Mouse (Mus musculus) left cerebral cortex, adult 8-10 months (tissue): Measurements from ENCODE around the gene Rpl23. TPM values are rescaled to one million over a fixed set of nuclear protein-coding genes. Genes with fewer than 3 reads are reported as not detected.
A peak's percentile ranks its signal among the peaks of the same experiment; 100 is the strongest.

Experiments used
- DNase-seq, 2 experiments: peaks; one replicate each; pipeline ENCODE4 v3.0.0; 2022; ENCODE audit warnings: low spot score in 2 of 2
- total RNA-seq, 4 experiments: library from RNA; stranded (reverse); gene quantifications; 2 replicates each; pipeline ENCODE4 v1.2.4; 2022

Rpl23 gene
- 100 to 1,000 TPM; 331 to 461 (median 392) TPM for total RNA-seq

DNA sequence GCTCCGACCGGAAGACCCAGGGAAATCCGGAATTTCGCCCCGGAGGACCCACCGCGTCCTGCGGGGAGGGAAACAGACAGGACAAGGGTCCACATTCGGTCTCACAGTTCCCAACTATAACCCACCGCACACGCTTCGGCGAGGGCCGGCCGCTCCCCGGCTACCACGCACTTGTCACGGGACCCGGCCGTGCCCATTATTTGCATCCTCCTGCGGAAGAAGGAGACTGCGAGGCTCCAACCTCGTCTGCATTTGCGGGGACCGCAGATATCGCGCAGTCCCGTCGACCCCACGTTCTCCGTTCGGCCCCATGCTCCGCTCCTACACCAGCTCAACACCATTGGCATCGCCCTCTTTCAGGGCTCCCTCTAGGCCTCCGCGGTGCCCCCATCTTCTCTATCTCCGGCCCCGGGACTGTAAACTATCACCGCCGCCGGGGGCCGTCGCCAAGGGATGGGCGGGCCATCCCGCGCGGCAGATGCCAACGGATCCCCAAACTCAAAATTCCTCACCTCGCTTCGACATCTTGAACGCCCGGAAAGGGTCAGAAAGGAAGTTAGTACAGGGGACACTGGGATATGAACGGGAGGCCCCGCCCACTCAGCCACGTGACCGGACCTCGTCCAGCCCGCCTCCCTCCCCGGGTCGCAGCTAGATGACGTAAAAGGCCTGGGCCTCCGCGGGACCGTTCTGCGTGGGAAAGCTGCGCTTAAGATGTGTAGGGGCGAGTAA is at the start of gene Rpl23:
Gene Rpl23 (minus strand): TSS at position 606 of the 732 bp plus-strand sequence.
- DNase-seq = peak; percentile 98 to 99

DNA sequence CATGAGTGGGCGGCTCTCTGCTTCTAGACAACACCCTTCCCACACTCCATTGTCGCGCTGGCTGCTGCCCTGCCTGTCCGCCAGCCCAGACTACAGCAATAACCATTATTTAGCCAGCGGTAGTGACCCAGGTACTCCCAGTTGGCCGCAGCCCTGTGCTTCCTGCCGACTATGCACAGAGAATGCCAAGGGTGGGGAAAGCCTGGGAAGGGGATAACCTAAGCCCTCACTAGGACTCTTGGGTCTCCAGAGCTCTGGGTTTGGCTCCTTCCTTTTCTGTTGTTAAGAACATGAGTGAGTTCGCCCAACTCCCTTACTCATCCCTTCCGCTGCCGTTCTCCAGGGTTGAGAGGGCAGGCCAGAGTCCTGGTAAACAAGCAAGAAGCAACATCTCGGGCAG is 49.8 kb upstream of the Rpl23 start:
- no peak for DNase-seq

DNA sequence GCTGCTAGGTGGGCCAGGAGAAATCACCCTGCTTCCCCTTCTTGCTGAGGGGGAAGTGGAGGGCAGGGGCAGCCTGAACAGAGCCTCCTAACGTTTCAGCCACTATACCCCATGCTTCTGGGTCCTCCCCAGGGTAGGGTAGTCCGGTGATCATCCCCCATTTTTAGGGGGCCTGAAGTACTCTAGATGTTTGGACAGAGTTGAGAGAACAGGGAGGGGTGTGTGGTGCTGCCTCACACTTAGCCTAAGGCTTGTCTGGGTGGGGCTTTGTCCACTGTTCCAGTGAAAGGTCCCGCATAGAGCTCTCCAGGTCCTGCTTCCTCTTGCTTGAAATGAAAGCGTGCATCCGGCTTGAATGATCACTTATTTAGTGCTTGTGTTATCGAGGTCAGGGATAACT is 48.3 kb upstream of the Rpl23 start:
- DNase-seq = no peak

DNA sequence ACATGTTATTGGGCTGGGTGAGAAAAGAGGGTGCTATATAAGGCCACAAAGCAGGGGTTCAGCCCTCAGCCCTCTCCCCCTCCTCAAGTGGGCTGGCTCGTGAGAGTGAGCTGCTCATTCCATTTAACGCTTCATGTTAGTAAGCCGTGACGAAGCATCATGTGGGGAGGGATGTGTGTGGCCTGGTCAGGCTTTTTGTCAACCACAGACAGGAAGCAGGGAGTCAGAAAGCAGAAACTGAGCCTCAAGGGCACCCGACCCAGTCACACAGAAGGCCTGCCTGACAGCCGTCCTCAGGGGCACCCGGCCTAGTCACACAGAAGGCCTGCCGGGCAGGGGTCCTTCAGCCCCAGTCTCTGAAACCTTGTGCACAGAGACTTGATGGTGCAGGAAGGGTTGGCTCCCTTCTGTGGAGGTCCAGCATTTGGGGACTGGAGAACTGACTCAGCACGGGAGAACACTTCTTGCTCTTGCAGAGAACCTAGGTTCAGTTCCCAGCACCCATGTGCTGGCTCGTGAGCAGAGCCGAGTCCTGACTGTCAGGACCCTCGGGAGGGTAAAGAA is 47.8 kb upstream of the Rpl23 start:
- no peak for DNase-seq

DNA sequence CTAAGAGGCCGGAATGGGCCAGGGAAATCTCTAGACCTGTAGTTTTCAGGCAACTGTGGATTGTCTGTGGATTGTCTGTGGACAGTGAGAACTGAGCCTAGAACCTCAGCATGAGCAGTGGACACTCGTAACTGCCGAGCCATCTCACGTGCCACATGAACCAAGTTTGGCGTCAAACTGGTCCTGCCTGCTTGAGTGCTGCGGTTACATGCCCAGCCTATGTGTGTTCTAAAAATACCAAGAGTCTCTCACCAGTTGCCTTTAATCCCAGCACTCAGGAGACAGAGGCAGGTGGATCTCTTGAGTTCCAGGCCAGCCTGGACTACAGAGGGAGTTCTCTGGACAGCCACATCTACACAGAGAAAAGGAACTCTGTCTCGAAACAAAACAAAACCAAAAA is 47.1 kb upstream of the Rpl23 start:
- DNase-seq = no peak

DNA sequence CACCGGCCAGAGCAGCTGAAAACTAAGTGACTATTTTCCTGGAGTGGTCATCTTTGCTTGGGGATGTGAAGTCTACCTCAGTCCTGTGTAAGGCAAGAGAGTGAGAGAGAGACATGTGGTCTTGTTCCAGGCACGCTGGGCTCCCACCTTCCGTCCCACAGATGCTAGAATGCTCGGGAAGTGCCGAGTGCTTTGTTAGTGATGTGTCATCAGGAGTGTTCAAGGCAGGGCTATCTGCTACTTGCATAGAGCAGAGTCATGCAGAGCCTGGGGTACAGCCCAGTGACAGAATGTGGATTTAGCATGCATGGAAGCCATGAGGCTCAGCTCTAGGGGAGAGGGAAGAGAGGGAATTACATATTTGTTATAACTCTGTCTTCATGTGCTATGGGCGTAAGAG is 45.4 kb upstream of the Rpl23 start:
- DNase-seq = no peak

DNA sequence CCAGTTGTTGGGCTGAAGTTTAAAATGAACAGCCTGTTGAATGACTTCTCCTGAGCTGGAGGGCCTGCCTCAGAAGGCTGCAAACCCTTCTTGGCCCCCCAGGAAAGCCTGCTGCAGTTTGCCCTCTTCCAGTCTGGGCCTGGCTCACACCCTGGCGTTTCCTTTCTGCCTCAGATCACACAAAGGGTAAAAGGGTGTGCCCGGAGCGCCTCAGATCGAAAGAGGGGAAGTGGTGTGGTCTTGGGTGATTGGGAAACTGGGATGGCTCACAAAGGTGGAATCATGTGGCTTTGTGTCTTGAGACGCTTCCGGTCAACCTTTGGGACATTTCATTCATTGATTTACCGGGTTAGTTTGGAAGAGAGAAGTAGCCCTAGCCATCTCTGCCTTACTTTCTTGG is 44.2 kb upstream of the Rpl23 start:
- no peak for DNase-seq

DNA sequence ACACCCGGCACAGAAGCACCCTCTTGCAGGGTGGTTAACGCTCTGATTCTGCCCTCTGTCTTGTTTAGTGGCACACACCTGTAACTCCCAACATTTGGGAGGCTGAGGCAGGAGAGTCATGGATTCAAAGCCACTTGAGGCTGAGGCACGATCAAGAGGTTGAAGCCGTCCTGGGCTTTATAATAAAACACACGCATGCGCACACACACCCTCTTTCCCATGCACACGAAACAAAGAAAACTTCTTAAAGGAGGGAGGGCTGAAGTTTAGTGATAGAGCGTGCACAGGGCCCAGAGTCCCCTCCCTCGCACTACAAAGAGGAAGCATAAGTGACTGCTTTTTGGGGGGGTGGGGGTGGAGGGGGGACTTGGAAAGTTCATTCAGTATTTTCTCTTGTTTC is 43.7 kb upstream of the Rpl23 start:
- no peak for DNase-seq

DNA sequence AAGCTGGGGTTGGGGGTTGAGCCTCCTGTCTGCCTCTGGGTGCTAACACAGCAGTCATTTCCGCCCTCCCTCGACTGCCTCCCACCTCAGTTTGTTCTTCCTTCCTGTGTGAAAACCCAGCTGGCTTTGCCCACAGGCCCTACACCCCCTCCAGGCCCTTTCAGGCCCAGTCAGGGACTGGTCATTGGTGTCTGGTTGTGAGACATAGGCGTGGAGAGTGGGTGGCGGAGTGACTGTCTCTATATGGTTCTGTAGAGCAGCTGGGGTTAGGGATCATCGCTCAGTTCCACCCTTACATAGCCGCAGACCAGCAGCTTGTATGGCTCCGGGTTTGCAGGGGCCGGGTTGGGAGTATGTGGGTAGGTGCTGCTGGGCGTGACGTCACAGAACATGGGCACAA is 43.1 kb upstream of the Rpl23 start:
- DNase-seq = no peak

DNA sequence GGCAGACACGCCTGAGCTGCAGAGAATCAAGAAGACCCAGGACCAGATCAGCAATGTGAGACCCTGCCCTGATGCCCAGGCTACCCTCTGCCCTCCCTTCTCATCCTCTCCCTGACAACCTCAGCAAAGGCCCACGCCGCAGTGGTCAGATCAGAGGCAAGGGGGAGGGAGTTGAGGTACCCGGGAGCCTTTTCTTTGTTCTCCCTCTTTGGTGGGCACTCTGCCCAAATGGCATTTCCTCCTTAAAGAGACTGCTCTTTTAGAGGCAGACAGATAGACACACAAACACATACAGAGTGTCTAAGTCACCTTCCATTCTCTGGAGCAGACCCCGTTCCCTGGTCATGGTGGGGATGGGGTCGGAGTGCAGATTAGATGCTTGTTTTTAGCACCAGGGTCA is 42.7 kb upstream of the Rpl23 start:
- DNase-seq = no peak

DNA sequence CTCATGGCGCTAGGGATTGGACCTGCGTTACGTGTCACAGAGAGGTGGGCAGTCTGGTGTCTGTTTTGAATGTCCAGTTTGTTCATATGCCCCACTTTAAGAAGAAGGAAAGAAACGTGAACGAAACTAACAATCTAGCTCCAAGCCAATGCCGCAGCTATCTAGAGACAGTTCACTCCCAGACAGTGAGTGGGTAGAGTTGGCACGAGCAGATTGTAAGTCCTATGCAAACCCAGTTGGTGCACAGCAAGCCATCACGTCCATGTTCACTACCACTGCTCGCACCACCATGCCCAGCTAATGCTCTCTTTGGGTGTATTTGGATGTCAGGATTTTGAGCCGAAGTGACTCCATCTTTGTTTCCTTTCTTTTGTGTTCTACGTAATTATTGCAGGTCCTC is 41.9 kb upstream of the Rpl23 start:
- DNase-seq = no peak

DNA sequence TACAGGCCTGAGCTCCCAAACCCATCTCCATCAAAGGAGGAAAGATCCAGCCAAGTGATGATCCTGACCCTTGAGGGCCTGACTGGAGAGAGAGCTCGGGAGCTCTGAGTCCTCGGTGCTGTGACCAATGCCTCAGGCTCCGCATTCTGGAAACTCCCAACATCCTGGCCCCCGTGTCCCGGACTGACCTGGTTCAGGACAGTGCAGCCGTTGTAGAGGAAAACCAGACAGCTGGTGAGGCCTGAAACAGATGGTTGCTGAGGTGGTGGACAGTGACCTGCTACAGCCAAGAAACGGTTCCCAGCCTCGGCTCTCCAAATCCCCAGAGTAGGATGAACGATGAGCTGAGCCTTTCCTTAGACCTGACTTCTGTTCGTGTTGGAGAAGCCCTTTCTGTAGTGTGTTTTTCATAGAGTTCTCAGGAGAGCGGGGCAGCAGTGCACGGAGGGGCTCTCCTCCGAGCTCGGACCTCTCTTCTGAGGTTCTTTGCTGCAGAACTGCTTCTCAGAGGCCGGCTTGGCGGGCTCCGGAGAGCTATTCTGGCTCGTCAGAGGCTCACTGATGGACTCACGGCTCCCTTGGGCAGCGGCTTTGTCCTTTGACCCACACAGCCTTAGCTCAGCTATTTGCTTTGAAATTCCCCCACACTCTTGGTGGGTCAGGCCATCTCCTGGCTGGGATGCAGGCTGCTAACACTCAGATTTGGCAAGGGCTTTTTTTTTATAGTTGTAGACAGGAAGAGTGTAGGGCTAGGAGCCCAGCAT is 40.8 kb upstream of the Rpl23 start:
- no peak for DNase-seq

DNA sequence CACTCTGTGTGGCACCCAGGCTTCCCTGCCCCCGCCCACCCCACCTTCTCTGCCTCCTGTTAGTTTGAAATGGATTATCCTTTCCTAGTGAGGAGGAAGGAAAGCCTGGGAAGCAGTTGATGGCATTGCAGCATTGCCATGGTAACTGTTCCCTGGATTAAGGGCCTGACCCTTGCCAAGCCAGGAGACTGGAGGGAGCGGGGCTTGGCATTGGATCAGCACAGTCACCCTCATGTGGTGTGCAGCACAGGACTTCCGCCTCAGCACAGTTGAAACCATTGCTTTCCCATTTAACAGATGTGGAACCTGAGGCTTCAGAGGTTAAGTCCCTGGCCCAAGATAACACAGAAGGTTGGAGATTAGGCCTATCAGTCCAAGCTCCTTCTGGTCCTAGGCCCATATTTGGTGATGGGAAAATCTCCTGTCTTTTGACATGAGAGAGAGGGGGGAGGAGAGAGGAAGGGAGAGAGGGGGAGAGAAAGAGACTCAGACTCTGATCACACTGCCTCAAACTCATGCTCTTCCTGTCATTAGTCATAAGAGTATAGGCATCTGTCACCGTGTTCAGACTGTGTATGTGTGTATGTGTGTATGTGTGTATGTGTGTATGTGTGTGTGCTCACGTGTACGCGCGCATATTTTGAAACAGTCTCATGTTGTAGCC is 39.3 kb upstream of the Rpl23 start:
- no peak for DNase-seq

DNA sequence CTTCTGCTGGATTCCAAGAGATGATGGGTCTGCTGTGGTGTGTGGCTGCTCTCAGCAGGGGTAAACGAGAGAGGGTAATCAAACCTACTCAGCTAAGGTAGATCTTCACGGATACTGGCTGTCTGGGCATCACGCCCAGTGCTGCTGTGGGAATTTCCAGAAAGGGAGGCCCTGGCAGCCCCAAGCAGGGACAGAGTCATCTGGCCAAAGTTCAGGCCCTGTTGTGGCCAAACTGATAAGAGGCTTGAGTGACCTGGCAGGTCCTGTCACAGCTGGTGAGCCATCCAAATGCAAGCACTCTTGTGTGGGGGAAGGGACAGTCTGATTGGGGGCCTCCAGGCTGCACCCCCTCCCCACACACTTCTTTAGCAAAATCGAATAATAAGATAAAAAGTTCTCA is 38.6 kb upstream of the Rpl23 start:
- no peak for DNase-seq

DNA sequence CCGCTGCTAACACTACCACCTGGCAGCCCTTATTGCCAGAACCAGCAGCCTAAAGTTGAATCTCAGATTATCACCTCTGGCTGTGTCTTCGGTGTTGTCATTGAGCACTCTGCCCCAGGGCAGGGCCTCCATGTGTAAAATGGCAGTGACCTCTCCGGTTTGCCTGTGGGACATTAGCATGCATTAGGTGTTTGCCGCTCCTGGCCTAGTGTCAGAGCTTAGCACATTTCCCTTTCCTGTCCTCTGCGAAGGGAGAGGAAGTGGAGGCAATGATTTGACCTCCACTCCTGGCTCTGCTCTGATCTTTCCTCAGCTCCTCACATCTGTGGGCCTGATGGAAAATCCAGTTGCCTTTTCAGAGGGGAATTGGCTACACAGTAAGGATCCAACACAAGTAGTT is 37.7 kb upstream of the Rpl23 start:
- DNase-seq = no peak

DNA sequence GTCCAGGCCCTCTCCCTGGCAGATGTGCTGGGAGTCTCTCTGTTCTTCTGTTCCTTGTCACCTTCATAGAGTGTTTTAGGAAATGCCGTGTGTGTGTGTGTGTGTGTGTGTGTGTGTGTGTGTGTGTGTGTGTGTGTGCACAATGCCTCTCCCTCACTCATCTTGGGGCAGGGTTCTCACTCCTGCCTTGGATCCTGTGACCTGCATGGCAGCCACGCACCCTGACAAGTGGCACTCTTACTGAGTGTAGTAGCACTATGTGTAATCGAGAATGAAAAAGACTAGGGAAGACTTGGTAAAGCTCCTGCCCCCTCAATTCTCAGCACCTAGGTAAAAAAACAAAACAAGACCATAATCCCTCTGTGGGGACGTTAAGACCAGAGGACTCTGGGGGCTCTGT is 36.9 kb upstream of the Rpl23 start:
- no peak for DNase-seq

DNA sequence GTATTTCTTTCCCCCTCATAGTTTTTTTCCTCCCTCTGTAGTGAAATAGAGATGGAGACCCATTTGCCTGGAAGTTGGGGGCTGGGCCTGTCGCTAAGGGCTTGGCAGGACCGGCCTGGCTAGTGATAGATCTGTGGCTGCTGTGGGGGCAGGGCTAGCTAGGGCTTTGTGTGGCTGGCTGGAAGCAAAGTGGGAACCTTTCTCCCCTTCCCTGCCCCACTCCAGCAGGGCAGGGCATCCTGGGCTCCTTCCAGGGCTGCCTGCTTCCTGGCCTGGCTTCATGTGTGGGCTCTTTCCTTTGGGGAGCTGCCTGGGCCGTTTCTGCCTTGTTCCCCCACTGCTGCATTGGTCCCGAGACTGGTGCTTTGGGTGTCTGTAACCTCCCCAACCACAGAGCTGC is 36.3 kb upstream of the Rpl23 start:
- no peak for DNase-seq

DNA sequence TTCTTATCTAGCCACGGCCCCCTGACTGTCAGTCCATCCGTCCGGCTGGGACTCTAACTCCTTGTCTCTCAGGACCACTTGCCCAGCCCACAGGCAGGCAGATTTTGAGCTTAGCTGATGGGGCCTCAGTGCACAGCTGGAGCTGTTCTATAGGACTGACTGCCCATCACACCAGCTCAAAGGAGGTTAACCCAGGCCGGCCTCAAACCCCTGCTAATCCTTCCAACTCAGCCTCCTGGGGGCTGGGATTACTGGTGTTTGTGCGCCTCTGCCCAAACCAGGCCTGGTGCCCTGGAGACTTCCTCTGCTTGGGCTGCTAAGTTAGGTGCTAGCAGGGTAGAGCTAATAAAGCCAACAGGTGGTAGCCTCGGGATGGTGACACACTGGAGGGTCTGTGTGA is 35.8 kb upstream of the Rpl23 start:
- no peak for DNase-seq

DNA sequence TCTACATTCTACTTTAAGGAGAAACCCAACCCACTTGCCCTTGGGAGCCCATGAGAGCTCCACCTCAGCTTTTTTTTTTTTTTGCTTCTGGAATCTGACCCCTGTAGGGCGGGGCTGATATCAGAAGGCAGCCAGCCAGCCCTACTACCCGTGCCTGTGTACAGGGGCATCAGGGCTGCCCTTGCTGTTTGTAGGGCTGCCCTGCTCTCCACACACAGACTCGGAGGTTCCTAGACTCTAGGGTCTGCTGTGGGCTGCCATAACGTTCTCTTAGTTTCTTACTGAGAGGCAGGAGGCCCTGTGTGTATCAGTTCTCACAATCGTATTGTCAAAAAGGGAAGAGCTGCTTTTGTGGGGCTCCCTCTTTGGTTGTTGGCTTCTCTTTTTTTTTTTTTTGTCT is 35.1 kb upstream of the Rpl23 start:
- no peak for DNase-seq

DNA sequence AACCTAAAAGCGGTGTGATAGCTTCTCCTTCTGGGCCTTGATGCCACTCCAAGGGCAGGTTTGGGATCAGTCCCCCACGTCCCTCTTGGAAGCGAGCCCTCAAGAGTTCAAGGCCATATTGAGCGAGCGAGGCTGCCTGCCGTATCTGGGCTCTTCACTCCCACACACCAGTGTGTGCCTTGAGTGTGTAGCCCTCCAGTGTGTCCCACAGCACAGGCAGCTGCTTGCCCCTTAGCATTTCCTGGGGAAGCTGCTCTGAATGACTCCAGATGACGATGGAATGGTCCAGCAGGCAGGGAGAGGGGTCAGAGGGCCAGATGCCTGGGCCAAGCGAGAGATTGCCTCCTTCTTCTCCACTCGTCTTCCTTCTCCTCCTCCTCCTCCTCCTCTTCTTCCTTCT is 34.7 kb upstream of the Rpl23 start:
- no peak for DNase-seq

DNA sequence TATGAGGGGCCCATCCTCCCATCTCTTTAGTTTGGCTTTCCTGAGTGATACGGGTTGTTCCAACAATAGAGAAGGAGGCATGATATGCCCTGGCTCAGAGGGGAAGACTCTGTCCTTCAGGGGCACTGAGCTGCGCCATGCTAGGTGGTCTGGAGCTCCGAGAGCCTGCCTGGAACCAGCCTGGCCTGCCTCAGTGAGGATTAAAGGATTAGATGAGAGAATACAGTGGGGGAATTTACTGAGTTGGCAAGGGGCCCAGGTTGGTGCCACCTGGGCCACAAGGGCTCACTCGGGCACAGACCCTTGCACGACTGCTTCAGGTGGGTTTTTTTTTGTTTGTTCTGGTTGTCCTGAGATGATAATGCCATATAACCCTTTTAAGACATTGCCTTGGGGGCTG is 33.9 kb upstream of the Rpl23 start:
- no peak for DNase-seq

DNA sequence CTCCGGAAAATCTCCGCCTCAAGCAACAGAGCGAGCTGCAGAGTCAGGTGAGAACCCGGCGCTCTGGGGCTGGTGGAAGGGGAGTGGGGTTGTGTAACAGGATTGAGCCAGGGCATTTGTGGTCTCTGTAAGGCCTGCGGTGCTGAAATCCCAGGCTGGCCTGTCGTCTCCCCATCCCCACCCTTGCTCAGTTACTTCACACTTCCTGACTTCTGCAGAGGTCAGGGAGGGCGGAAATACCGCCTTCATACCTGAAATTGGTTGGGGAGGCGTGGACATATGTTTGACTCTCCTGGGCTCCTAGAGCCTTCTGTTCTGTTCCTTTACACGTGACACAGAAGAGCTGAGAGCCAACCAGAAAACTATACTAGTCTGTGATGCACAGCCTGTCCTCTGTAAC is 33.5 kb upstream of the Rpl23 start:
- no peak for DNase-seq
